Mouse (Mus musculus) CD4-positive helper T cell, adult 2 months (primary cell): Measurements from ENCODE around the gene Klra7.
A peak's percentile ranks its signal among the peaks of the same experiment; 100 is the strongest.
"Not testable (repeated sequence)": the region's sequence is repeated elsewhere in the genome, so short reads cannot be mapped to it uniquely, and the experiment has no call there.

Experiments used
- DNase-seq: peaks from one replicate; pipeline ENCODE4 v3.0.0-alpha.2; 2012; ENCODE audit warnings: low read depth, missing footprints, low spot score

The Klra7 gene

DNA sequence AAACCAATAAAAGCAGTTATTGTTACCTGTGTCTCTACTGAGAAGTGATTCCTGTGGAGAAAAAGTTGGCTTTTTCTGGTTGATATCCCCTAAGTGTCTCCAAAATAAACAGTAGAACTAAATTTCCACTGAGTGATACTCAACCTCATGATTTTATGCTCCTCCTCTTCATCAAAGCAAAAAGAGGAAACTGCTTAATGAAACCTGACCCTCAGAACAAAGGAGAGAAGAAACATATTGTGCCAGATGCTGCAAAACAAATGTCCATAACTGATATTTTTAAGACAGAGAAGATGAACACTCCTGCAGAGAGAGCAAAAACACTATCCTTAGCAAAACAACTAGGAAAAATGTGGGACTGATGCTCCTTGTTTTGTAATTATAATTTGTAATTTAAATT lies at the start of gene Klra7:
Gene Klra7 (minus strand): TSS at position 101 of the 400 bp plus-strand sequence.
- no peak for DNase-seq

DNA sequence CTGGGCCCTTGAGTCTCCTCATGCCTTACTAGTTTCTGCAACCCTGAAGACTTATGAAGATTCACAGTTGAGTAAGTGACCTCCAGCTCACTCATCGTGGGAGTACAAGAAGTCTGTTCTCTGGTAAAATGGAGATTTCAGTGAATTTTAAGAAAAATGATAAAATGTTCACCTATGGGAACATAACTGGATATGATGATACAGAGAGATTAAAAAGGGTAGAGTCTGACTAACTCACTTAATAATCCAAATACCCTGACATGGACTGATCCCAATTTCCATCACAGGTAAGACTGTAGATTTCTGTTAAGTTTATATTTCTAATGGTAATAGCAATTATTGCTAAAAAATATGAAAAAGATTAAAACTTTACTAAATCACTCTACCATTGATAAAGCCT lies 48.7 kb upstream of the Klra7 start, which contains the start of gene Klra10:
Gene Klra10 (minus strand): TSS at position 101 of the 400 bp plus-strand sequence.
- not testable (repeated sequence) for DNase-seq

DNA sequence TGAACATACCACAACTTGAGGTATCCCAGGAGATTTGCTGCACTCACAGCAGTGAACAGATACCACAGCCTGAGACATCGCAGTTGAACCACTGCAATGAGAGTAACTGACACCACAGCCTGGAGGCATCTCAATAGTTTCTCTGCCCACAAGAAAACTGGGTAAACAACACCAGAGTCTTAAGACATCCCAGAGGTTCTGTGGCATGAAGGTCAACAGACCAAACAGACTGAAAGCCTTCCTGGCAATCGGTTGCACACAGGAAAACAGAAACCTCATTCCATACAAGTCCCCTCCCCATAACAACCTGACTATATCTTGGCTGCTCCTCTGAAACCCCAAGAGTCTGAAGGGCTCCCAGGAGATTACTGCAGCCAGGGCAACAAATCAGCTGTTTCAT lies 22.2 kb upstream of the Klra7 start:
- no peak for DNase-seq

DNA sequence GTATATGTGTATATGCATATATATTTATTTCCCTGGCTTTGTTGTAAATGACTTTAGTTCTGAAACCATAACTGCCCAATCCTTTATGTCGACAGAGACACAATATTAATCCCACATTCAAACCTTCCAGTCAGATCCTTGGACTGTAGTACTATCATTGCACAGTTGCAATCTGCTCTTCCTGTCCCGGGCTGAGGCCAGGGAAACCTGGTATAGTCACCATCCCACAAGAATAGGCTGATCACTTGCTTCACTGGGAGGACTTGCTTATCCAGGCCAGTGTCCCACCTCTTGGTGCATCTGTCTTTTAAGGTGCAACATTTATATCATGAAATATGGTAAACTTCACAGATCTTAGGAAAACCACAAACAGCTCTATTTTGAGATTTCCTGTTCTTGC lies 4.4 kb upstream of the Klra7 start:
- no peak for DNase-seq

DNA sequence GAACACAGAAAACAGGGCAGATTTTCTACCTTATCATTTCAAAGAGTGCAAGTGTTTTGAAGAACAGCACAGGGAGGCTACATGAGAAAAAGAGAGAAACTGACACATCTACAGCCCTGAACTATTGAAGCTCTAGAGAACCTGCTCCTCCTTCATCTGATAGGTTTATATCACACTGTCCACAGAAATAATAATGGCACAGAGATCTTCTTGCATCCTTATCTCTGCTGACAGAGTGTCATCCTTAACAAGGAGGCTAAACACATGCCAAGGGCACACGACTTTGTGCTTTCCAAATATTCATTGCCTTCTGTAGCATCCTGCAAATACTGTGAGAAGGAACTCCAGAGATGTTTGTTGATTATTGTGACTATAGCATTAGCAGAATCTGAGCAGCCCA lies 3.5 kb upstream of the Klra7 start:
- DNase-seq: no peak

DNA sequence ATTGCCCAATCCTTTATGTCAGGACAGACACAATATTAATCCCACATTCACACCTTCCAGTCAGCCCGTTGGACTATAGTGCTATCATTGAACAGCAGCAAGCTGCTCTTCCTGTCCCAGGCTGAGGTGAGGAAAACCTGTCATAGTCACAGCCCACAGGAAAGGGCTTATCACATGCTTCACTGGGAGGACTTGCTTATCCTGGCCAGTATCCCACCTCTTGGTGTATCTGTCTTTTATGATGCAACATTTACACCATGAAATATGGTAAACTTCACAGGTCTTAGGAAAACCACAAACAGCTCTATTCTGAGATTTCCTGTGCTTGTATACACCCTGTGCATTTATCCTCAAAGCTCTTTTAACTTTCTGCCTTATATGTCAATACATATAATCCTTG lies 35.7 kb downstream of the Klra7 start:
- DNase-seq: peak; percentile 3

DNA sequence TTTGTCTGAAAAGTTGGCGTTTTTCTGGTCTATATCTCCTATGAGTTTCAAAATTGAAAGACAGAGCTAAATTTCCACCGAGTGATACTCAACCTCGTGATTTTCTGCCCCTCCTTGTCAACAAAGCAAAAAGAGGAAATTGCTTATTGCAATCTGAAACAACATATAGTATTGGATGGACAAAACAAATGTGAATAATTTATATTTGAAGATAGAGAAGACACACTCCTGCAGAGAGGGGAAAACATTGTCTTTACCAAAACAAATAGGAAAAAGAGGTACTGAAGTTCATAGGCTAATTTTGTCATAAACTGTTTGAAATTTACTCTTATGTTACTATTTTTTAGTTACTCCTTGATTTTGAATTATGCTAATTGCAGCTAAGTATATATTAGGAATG lies 40.1 kb downstream of the Klra7 start, which contains the start of gene Klra9:
Gene Klra9 (minus strand): TSS at position 101 of the 400 bp plus-strand sequence.
- DNase-seq: not testable (repeated sequence)
